Mouse (Mus musculus): ENCODE measurements around the gene Col23a1. TPM values are rescaled to one million over a fixed set of nuclear protein-coding genes. Genes with fewer than 3 reads are reported as not detected.

The Col23a1 gene
- polyA plus RNA-seq, 1 experiment from 2014 or later = 23.6 TPM

DNA sequence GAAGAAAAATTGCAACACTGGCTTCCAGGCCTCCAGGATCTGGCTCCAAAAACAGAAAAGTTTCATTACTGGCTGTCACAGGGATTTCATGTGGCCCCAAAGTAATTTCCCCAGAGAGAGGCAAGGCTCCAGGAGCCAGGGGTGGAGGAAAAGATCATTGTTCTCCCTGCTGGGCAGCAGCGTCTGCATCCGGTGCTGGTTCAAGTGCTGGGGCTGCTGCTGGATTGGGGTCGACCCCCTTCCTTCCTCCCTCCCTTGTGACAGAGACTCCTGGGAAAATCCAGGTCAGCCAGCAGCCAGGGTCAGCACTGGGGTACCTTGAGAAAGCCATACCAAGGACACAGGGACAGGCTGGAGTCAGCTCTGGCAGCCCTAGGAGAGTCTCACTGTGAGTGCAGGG is 129.1 kb downstream of the Col23a1 start:
- Histone ChIP-seq H3K27ac (peak overlapping the region; percentile 12; the same call in 1 of the 2 replicates), H3K4me2 (replicated peaks) (no peak overlapping the region), H3K4me1 (peaks cover 62% of the 10 kb centered on the region), H3K9me3 (no peaks in the 10 kb centered on the region), H3K9ac (no peak overlapping the region), H3K36me3 (no peaks in the 10 kb centered on the region), H3K4me3 (no peak overlapping the region), H3K27me3 (peaks cover 9% of the 10 kb centered on the region; the same call in 1 of the 2 replicates)
- no peak for ATAC-seq (ENCODE audit: low FRiP score, low read depth)
- 12% methylated on average over 3 of the region's 3 CpGs for WGBS

DNA sequence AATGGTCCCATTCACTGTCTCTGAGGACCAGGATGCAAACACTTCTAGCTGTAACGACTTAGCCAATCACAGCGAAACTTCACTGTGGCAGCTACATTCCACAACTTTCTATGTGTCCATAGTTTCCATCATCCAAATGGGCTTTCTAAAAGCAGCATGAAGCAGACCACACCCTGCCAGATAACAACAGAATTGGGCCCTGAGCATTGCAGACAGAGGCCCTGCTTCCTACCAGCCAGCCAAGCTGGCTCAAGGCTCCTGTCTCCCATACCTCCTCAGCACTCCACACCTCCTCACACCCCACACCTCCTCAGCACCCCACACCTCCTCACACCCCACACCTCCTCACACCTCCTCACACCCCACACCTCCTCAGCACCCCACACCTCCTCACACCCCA is 132.2 kb downstream of the Col23a1 start:
- no peak for ATAC-seq (ENCODE audit: low FRiP score, low read depth)
- no peaks in the 10 kb centered on the region for H3K36me3 ChIP-seq
- H3K27ac ChIP-seq = no peak overlapping the region
- WGBS = 84% methylated on average over 2 of the region's 2 CpGs
- peaks cover 2% of the 10 kb centered on the region; the same call in 1 of the 2 replicates for H3K27me3 ChIP-seq
- peaks cover 65% of the 10 kb centered on the region for H3K4me1 ChIP-seq
- H3K4me3 ChIP-seq = no peak overlapping the region
- H3K4me2 ChIP-seq (replicated peaks) = no peak overlapping the region
- H3K9ac ChIP-seq = no peak overlapping the region
- no peaks in the 10 kb centered on the region for H3K9me3 ChIP-seq

DNA sequence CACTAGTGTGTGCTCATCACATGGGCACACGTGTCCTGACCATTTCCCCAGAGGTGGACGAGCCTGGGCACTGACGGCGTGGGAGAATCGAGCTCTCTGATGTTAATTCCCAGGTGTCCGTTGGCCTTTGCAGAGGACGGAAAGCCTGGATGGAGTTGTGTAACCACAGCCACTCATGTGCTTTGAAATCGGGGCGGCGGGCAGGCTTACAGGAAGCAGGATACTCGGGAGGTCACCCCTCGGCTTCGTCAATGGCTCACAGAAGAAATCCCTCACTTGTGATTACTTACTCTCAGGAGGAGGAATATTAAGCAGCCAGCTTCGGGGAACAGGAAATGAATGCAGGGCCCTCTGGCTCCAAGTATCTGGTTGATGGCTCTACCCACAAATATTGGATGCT is 133.0 kb downstream of the Col23a1 start:
- Histone ChIP-seq H3K36me3 (no peaks in the 10 kb centered on the region), H3K27me3 (peaks cover 2% of the 10 kb centered on the region; the same call in 1 of the 2 replicates), H3K27ac (no peak overlapping the region), H3K4me1 (peaks cover 64% of the 10 kb centered on the region), H3K4me2 (replicated peaks) (no peak overlapping the region), H3K9me3 (no peaks in the 10 kb centered on the region), H3K9ac (no peak overlapping the region), H3K4me3 (no peak overlapping the region)
- 48% methylated on average over 14 of the region's 14 CpGs for WGBS
- ATAC-seq (ENCODE audit: low FRiP score, low read depth) = no peak

DNA sequence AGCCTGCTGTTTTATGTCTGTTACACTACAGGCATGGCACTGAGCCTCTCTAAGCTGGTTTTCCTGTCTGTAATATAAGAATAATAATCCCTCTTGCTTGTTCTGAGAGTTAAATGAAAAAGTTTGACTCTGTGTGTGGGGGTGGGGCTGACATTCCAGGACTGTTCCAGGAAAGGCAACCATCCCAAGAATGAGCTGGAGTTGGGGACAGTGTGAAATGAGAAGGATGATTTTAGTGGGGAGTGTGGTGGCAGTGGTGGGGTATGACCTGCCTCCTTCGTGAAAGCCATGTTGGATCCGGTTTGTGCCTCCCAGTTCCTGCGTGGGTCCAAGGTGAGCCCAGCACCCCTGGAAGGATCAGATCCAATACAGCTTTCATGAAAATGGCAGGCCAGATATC is 136.4 kb downstream of the Col23a1 start:
- H3K4me3 ChIP-seq = no peak overlapping the region
- WGBS = 57% methylated on average over 3 of the region's 3 CpGs
- H3K9ac ChIP-seq = no peak overlapping the region
- no peak for ATAC-seq (ENCODE audit: low FRiP score, low read depth)
- H3K36me3 ChIP-seq = no peaks in the 10 kb centered on the region
- peaks cover 2% of the 10 kb centered on the region; the same call in 1 of the 2 replicates for H3K27me3 ChIP-seq
- no peaks in the 10 kb centered on the region for H3K9me3 ChIP-seq
- H3K4me2 ChIP-seq (replicated peaks) = 0 out of 2 replicates have a peak overlapping the region, but pooled peaks have one; percentile 9
- H3K4me1 ChIP-seq = peaks cover 74% of the 10 kb centered on the region
- H3K27ac ChIP-seq = peak overlapping the region; percentile 15; the same call in 1 of the 2 replicates

DNA sequence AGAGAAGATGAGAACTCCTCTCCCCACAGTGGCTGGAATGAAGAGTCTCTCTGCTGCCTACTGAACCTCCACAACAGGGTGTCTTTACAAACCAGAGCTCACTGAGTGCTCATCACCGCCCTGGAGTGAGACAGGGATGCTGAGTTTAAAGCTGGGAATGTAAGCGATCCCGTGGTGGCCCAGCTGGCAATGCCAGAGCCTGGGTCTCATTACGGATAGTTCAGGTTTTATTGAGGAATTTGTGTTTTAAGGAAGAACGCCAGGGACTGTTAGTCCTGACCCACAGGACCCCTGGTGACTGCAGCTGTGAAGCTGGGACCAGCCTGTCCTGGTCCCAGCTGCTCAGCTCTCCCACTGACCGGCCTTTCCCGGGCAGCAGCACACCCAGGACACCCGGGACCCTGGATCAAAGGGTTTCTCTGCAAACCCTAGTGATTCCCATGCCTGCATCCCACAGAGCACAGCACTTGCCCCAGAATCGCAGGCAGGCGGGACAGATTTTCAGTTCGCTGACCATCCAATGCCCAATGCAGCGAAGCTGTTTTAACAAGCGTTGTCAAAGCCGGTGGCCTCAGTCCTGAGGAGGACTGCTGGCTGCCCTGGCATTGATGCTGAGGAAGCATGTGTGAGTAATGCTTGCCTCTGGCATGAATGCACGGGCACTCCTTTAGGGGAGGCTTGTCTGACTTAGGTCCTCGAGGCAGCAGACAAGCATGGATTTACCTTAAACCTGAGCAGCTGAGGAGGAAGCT is 139.9 kb downstream of the Col23a1 start:
- no peaks in the 10 kb centered on the region for H3K9me3 ChIP-seq
- peak overlapping the region; percentile 11; the same call in 1 of the 2 replicates for H3K4me2 ChIP-seq (replicated peaks)
- WGBS = 24% methylated on average over 16 of the region's 16 CpGs
- H3K9ac ChIP-seq = no peak overlapping the region; the same call in 1 of the 2 replicates
- H3K36me3 ChIP-seq = no peaks in the 10 kb centered on the region
- peaks cover 72% of the 10 kb centered on the region for H3K4me1 ChIP-seq
- no peak overlapping the region for H3K4me3 ChIP-seq
- no peaks in the 10 kb centered on the region for H3K27me3 ChIP-seq
- no peak overlapping the region; the same call in 1 of the 2 replicates for H3K27ac ChIP-seq
- no peak for ATAC-seq (ENCODE audit: low FRiP score, low read depth)

DNA sequence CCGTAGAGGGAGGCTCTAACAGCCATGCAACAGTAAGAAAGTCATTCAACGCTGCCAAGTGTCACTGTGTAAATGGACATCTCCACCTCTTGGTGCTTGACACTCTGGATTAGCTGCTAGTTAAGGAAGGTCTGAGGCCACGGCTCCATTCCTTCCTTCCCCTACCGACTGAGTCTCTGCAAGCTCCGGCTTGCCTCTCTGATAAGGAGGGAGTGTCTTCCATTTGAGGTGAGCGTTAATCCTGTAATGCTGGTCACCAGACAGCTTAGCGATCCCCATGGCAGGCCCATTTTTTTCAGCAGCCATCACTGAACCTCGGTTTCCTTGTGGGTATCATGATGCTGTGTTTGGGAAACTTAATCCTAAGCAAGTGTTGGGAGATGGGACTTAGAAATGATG is 140.5 kb downstream of the Col23a1 start:
- H3K9me3 ChIP-seq = no peaks in the 10 kb centered on the region
- ATAC-seq (ENCODE audit: low FRiP score, low read depth) = no peak
- no peak overlapping the region for H3K4me3 ChIP-seq
- H3K4me2 ChIP-seq (replicated peaks) = 0 out of 2 replicates have a peak overlapping the region, but pooled peaks have one; percentile 11
- H3K4me1 ChIP-seq = peaks cover 67% of the 10 kb centered on the region
- no peak overlapping the region for H3K9ac ChIP-seq
- WGBS = 55% methylated on average over 8 of the region's 8 CpGs
- no peaks in the 10 kb centered on the region for H3K36me3 ChIP-seq
- no peaks in the 10 kb centered on the region for H3K27me3 ChIP-seq
- H3K27ac ChIP-seq = no peak overlapping the region

DNA sequence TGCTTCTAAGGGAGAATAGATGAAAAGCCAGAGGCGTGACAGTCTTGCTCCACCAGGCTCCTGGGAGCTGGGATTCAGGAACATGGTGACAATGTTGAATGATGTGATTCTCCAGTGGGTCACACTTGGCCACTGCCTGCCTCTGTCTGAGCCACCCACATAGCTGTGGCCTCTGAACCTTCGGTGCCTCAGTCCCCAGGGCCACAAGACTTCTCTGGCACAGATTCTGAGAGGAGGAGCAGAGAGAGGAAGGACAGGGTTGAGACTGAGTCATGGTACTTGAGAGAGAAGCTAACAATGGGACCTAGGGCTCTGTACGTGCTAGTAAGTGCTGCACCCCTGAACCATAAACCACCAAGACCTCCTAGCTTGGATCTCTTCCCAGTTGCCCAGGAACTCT is 141.6 kb downstream of the Col23a1 start:
- 0 out of 2 replicates have a peak, but pooled peaks cover 4% of the 10 kb centered on the region for H3K9me3 ChIP-seq
- H3K36me3 ChIP-seq = no peaks in the 10 kb centered on the region
- H3K4me1 ChIP-seq = peaks cover 56% of the 10 kb centered on the region
- no peak overlapping the region for H3K4me2 ChIP-seq (replicated peaks)
- H3K27ac ChIP-seq = no peak overlapping the region
- H3K9ac ChIP-seq = no peak overlapping the region
- H3K27me3 ChIP-seq = no peaks in the 10 kb centered on the region
- no peak overlapping the region for H3K4me3 ChIP-seq
- ATAC-seq (ENCODE audit: low FRiP score, low read depth) = no peak
- 80% methylated on average over 3 of the region's 3 CpGs for WGBS

DNA sequence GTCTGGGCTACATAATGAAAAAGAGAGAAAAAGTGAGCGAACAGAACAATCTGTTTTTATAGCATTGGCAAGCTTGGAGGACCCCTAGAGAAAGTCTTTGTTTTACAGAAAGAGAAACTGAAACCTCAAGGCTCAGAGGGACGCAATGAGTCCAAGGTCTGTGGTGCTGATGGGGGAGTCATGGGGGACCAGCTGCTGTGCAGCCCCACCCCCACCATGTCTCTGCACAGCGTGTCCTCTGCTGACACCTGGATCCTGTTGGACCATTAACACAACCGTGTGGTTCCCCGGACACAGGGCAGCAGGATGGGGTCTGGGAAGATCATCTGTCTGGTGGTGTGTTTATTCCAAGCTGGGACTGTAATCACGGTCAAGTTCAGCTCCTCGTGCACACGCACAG is 142.2 kb downstream of the Col23a1 start:
- peaks cover 50% of the 10 kb centered on the region for H3K4me1 ChIP-seq
- H3K27me3 ChIP-seq = no peaks in the 10 kb centered on the region
- WGBS = 51% methylated on average over 8 of the region's 8 CpGs
- H3K9me3 ChIP-seq = peaks cover 11% of the 10 kb centered on the region; the same call in 1 of the 2 replicates
- H3K4me2 ChIP-seq (replicated peaks) = no peak overlapping the region; the same call in 1 of the 2 replicates
- no peak overlapping the region for H3K4me3 ChIP-seq
- peak; percentile 65; the same call in 1 of the 2 replicates for ATAC-seq (ENCODE audit: low FRiP score, low read depth)
- H3K27ac ChIP-seq = no peak overlapping the region
- H3K36me3 ChIP-seq = 0 out of 2 replicates have a peak, but pooled peaks cover 4% of the 10 kb centered on the region
- H3K9ac ChIP-seq = no peak overlapping the region

DNA sequence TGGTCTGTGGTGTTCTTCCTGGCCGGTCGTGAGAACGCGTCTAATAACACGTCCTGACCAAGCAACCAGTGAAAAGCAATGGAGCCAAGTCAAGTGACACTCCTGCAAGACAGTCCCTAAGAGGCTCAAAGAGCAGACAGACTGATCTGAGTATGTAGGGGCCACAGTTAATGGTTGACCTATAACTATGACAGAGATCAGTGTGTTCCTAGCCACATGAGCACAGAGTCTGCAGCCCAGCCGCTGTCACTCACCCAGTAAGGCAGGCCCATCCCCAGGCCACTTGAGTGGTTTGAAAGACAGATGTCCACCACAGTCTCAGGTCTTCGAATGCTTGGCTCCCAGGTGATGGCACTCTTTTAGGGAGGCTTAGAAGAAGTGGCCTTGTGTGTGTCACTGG is 152.3 kb downstream of the Col23a1 start:
- 96% methylated on average over 7 of the region's 7 CpGs for WGBS
- peaks cover 5% of the 10 kb centered on the region for H3K9me3 ChIP-seq
- ATAC-seq (ENCODE audit: low FRiP score, low read depth) = no peak
- peaks cover 7% of the 10 kb centered on the region; the same call in 1 of the 2 replicates for H3K4me1 ChIP-seq
- H3K4me3 ChIP-seq = no peak overlapping the region
- H3K27ac ChIP-seq = no peak overlapping the region
- no peak overlapping the region for H3K9ac ChIP-seq
- no peak overlapping the region for H3K4me2 ChIP-seq (replicated peaks)
- no peaks in the 10 kb centered on the region for H3K27me3 ChIP-seq
- no peaks in the 10 kb centered on the region for H3K36me3 ChIP-seq

DNA sequence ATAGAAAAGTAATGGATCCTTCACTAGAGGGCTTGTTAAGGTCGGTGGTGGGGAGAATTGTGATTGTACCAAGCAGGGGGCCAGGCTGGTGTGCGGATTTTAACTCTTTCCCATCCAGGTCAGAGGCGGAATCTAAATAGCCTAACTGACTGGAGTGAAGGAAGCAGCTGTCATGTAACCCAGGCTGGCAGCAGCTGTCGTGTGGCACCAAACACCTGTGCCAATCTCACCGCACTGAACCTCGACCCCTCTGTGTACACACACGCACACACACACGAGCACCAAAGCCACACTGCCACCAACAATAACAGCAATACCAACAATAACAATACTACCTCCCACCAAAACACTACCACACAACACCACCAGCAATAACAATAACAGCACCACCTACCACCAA is 152.9 kb downstream of the Col23a1 start:
- H3K4me1 ChIP-seq = peaks cover 10% of the 10 kb centered on the region; the same call in 1 of the 2 replicates
- no peak overlapping the region for H3K9ac ChIP-seq
- no peak overlapping the region for H3K4me2 ChIP-seq (replicated peaks)
- no peaks in the 10 kb centered on the region; the same call in 1 of the 2 replicates for H3K9me3 ChIP-seq
- ATAC-seq (ENCODE audit: low FRiP score, low read depth) = no peak
- no peaks in the 10 kb centered on the region for H3K27me3 ChIP-seq
- 73% methylated on average over 8 of the region's 8 CpGs for WGBS
- no peaks in the 10 kb centered on the region for H3K36me3 ChIP-seq
- no peak overlapping the region for H3K4me3 ChIP-seq
- H3K27ac ChIP-seq = no peak overlapping the region

DNA sequence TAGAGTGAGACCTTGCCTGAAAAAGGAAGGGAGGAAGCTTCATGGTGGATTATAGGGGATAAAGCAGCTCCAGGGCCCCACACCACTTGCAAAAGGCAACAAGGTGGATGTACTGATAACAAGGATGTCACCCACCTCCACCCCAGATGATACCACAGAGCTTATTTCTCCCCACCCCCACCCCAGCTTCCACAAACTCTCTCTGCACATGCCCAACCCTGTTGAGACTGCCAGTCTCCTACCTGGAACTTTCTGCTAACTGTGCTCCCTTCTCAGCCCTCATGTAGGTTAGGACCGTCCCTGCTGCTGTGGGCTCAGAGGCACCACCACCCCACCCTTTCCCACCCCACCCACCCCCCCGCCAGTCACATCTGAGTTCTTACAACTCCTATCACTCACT is 154.1 kb downstream of the Col23a1 start:
- WGBS = 60% methylated on average over 2 of the region's 2 CpGs
- no peak overlapping the region for H3K4me2 ChIP-seq (replicated peaks)
- H3K9ac ChIP-seq = no peak overlapping the region
- no peak overlapping the region for H3K27ac ChIP-seq
- H3K4me3 ChIP-seq = no peak overlapping the region
- H3K9me3 ChIP-seq = no peaks in the 10 kb centered on the region; the same call in 1 of the 2 replicates
- peaks cover 10% of the 10 kb centered on the region; the same call in 1 of the 2 replicates for H3K4me1 ChIP-seq
- ATAC-seq (ENCODE audit: low FRiP score, low read depth) = no peak
- no peaks in the 10 kb centered on the region for H3K36me3 ChIP-seq
- H3K27me3 ChIP-seq = no peaks in the 10 kb centered on the region

DNA sequence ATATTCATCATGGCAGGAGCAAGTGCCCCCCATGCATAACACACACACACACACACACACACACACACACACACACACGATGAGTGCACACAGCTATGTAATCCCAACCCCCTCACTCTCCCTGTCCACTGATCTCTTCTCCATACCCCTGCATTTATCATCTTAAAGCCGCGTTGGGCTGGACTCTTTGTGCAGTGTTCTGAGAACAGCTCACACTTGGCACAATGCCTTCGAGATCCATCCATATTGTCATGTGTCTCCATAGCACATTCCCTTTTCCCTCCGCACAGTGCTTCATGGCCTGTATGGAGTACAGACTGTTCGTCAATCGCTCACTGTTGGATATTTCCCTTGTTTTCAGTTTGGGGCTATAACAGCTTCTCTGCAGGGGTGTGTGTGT is 154.9 kb downstream of the Col23a1 start:
- H3K4me3 ChIP-seq = no peak overlapping the region
- H3K27me3 ChIP-seq = no peaks in the 10 kb centered on the region
- H3K9me3 ChIP-seq = no peaks in the 10 kb centered on the region; the same call in 1 of the 2 replicates
- no peak overlapping the region for H3K4me2 ChIP-seq (replicated peaks)
- peaks cover 10% of the 10 kb centered on the region; the same call in 1 of the 2 replicates for H3K4me1 ChIP-seq
- 0 out of 2 replicates have a peak, but pooled peaks have one; percentile 24 for ATAC-seq (ENCODE audit: low FRiP score, low read depth)
- no peak overlapping the region for H3K27ac ChIP-seq
- H3K9ac ChIP-seq = no peak overlapping the region
- WGBS = 83% methylated on average over 7 of the region's 7 CpGs
- H3K36me3 ChIP-seq = no peaks in the 10 kb centered on the region
